Mouse (Mus musculus) adrenal gland, adult 18-20 months (tissue): ENCODE measurements around the gene Naa80. TPM values are rescaled to one million over a fixed set of nuclear protein-coding genes. Genes with fewer than 3 reads are reported as not detected.

Experiments
- DNase-seq, 2 experiments: peaks; one replicate each; pipeline ENCODE4 v3.0.0; 2021 to 2022; ENCODE audit warnings: low spot score in 2 of 2
- total RNA-seq, 2 experiments: library from RNA; stranded (reverse); gene quantifications; 1 replicate in 1 of 2; 2 replicates in 1 of 2; pipeline ENCODE4 v1.2.3; 2021

Naa80 gene
- total RNA-seq, 2 experiments from 2014 or later = 13.3 to 16.5 TPM

DNA sequence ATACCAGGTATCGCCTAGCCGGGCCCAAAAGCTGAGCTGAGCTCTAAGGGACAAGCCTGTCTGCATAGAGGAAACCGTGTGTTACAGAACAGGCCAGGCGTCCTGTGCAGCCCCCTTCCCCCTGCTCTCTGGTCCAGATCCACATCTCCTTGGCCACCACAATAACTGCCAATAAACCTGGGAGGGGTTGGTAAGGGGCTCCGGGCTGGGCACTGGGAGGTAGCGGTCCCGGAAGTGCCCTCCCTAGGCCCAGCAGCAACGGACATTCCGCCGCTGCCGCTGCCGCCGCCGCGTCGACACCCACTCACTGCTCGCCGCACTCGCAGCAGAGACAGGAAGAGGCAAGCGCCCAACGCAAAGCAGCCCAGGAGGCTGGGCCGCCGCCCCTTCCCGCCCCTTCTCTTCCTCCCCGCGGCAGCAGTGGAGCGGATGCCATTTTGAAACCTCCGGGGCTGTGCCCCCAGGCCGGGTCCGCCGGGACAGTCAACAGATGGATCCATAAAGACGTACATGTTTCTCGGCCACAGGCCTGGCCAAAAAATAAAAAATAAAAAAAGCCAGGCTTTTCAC lies 54.5 kb downstream of the Naa80 start:
- DNase-seq = peak; percentile 77 to 82

Other genes starting within 250 kb of the Naa80 start
- 10 to 100 TPM; 12.9 to 17.4 TPM for gene Hemk1, start 240.5 kb upstream of the Naa80 start, total RNA-seq
- 1 to 10 TPM in 1 of 2 experiments, under 1 TPM in 1; 0.30 to 1.3 TPM for gene 6430571L13Rik, start 238.3 kb upstream of the Naa80 start, total RNA-seq
- gene Cacna2d2, start 179.3 kb upstream of the Naa80 start, total RNA-seq = 1 to 10 TPM; 5.8 to 6.9 TPM
- 10 to 100 TPM; 40.0 to 49.5 TPM for gene Tmem115, start 44.9 kb upstream of the Naa80 start, total RNA-seq
- gene Cyb561d2, start 36.7 kb upstream of the Naa80 start, total RNA-seq = 10 to 100 TPM; 12.8 to 20.2 TPM
- 10 to 100 TPM; 25.8 to 30.9 TPM for gene Nprl2, start 36.7 kb upstream of the Naa80 start, total RNA-seq
- gene Zmynd10, start 31.6 kb upstream of the Naa80 start, total RNA-seq = 1 to 10 TPM; 1.0 to 1.1 TPM
- 10 to 100 TPM; 16.4 to 24.2 TPM for gene Rassf1, start 27.3 kb upstream of the Naa80 start, total RNA-seq
- 10 to 100 TPM; 53.9 to 54.3 TPM for gene Tusc2, start 15.6 kb upstream of the Naa80 start, total RNA-seq
- 10 to 100 TPM; 34.1 to 45.3 TPM for gene Hyal2, start 10.9 kb upstream of the Naa80 start, total RNA-seq
- gene Hyal1, start 2.0 kb upstream of the Naa80 start, total RNA-seq = 10 to 100 TPM in 1 of 2 experiments, 1 to 10 TPM in 1; 9.2 to 15.7 TPM
- gene Hyal3, start 1.9 kb downstream of the Naa80 start, total RNA-seq = 1 to 10 TPM; 1.4 to 1.7 TPM
- 10 to 100 TPM; 38.0 to 41.1 TPM for gene Ifrd2, start 8.8 kb downstream of the Naa80 start, total RNA-seq
- gene Sema3b, start 30.3 kb downstream of the Naa80 start, total RNA-seq = 1 to 10 TPM; 5.1 to 6.3 TPM
- 100 to 1,000 TPM; 238 to 263 TPM for gene Gnai2, start 56.5 kb downstream of the Naa80 start, total RNA-seq
- under 1 TPM; 0.33 to 0.64 TPM for gene Slc38a3, start 90.6 kb downstream of the Naa80 start, total RNA-seq
- gene Gnat1, start 100.8 kb downstream of the Naa80 start, total RNA-seq = under 1 TPM; 0.22 to 0.56 TPM
- gene Sema3f, start 131.6 kb downstream of the Naa80 start, total RNA-seq = 10 to 100 TPM; 30.2 to 34.1 TPM
- gene Rbm5, start 192.1 kb downstream of the Naa80 start, total RNA-seq = 100 to 1,000 TPM; 115 to 118 TPM